Mouse (Mus musculus) B cell, adult (primary cell): ENCODE results near the gene Amer3. TPM values are rescaled to one million over a fixed set of nuclear protein-coding genes. Genes with fewer than 3 reads are reported as not detected.

Experiments
- total RNA-seq: library from RNA; stranded (reverse); gene quantifications from 4 replicates; pipeline ENCODE4 v1.2.4, GENCODE M21; 2023; ENCODE audit not compliant: inconsistent age

Amer3 gene
- total RNA-seq, result not detected in 4 replicates

DNA sequence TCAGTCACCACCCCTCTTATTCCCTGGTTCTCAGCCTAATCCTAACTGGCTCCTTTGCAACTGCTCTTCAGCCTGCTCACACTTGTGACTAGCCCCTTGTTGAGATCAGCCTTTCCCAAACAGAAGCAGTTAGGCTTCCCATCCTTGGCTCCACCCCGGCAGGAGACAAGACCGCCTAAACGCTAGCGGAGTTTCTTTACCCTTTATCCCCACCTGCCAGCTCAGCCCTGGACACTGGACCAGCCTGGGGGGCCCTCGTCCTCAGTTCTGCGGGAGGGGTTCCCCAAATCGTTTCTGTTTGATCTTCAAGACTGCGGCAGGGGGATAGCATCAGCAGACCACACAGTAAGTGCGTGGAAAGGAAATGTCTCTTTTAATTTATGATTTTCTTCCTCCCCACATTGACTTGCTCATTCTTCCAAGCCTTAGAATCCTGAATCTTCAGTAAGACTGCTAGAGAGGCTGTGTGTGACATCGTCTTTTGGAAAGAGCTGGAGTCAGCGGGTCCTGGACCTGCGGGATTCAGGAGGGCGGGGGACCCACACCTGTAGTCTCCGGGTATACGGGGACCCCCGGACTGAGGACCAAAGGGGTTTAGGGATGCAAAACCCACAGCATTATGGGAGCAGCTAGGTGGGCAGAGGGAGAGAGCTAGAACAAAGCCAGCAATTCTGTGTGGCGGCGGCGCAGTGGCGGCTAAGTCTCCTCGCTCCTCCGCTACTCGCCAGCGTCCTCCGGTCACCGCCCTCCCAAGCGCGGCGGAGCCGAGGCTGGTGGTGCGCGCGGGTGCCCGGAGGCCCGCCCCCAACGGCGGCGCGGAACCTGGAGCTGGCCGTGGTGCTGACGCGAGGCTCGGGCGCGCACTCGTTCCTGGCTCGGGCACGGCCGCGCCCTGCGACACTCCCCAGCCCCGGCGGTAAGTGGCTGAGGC is at the start of gene Amer3:
Amer3 (plus strand) TSS at position 807 of the 931 bp plus-strand sequence.

DNA sequence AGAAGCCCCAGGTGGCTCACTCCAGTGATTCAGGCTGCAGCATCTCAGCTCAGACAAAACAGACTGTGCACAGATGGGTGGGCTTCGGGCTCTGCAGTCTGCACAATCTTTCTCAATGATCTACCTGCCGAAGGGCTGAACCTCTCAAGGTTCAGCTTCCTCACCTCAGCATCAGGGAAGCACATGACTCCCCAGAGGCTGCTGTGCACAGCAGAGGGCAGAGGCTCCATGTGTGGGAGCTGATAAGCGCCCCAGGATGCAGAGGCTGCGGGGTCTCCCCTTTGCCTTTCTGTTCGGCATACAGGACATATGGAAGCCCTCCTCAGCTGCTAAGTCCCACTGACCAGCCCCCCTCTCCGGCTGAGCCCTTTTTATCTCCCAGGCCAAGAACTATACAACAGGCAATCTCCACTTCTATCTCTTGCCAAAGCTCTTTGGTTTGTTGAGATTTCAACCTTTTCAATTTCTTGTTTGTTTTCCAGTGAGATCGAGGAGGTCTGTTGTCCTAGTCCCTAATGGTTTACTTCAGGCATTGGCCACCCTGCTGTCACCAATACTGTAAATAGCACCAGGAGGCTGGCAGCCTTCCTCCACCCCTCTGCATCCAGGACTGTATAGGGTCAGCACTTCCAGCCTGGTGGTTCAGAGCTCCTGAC is 44.3 kb upstream of the Amer3 start, which contains the start of gene Cfc1:
Cfc1 (plus strand) TSS at position 606 of the 656 bp plus-strand sequence.

DNA sequence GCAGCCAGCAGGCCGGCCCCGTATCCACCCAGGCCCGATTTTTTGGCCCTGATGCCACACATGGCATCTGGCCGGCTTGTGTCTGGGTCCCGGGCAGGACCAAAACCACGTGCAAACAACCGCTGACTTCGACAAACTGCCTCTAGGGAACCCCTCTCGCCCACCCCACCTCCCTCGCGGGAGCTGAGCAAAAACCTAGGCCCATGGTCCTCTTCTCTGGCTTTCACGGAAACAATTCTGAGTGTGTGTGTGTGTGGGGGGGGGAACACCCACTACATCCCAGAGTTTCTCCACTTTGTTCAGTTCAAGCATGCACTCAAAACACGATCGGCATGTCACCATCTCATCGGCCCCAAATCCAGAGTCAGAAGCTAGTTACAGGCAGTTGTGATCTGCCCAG is 18.6 kb upstream of the Amer3 start, which contains the start of gene Prss40:
Prss40 (minus strand) TSS at position 101 of the 400 bp plus-strand sequence.

Other genes with a start within 250 kb of the Amer3 start
- gene Ccdc115, start 140.0 kb upstream of the Amer3 start, total RNA-seq, result 18.2 to 21.7 TPM (median 20.3 TPM) in 4 replicates
- gene Imp4, start 139.8 kb upstream of the Amer3 start, total RNA-seq, result 68.5 to 84.0 TPM (median 78.9 TPM) in 4 replicates
- 102 to 130 TPM (median 112 TPM) in 4 replicates for gene Ptpn18, start 119.9 kb upstream of the Amer3 start, total RNA-seq
- not detected in 4 replicates for gene Prss39, start 81.2 kb upstream of the Amer3 start, total RNA-seq
- gene Cfc1, start 44.0 kb upstream of the Amer3 start, total RNA-seq, result not detected in 4 replicates
- gene Prss40, start 18.7 kb upstream of the Amer3 start, total RNA-seq, result not detected in 4 replicates